13 mouse cellular contexts compared by ENCODE assay signal in genomic region chr10:79940749-79941148, GRCm38 (mm10). TPM values are rescaled to one million over a fixed set of nuclear protein-coding genes. Genes with fewer than 3 reads are reported as not detected.
DNase-seq lines count a peak whose midpoint lies in the region; ATAC-seq lines count a peak whose summit lies in the region.
"Had no signal": no experiment of that assay in that cellular context is flagged by ENCODE, and none has a peak within 500 bp of the region (broad histone marks: within the 10 kb centered on the region; RNA-seq: fewer than 3 reads in every experiment).

No protein-coding gene starts in this region.

- no peak overlapping the region for H3K4me3 ChIP-seq in heart, embryonic 11.5 days (ENCODE audit: low read depth, low read length)
- H3K4me3 ChIP-seq in liver, embryonic 15.5 days (replicated peaks): no peak overlapping the region
- H3K4me3 ChIP-seq in kidney, embryonic 14.5 days (ENCODE audit: low read length): no peak overlapping the region
- H3K4me3 ChIP-seq: hindbrain, embryonic 15.5 days had no signal

- ATAC-seq in heart, embryonic 11.5 days (replicated peaks; ENCODE audit: insufficient number of reproducible peaks, low FRiP score, low TSS enrichment): no peak
- no peak for ATAC-seq in liver, embryonic 15.5 days (ENCODE audit: insufficient read depth)
- ATAC-seq in kidney, embryonic 14.5 days (ENCODE audit: low FRiP score, low TSS enrichment): no peak

- no peaks in the 10 kb centered on the region for H3K27me3 ChIP-seq in heart, embryonic 11.5 days (ENCODE audit: control insufficient read depth, insufficient read depth, low read length)
- no peaks in the 10 kb centered on the region for H3K27me3 ChIP-seq in liver, embryonic 15.5 days
- H3K27me3 ChIP-seq in kidney, embryonic 14.5 days (ENCODE audit: control insufficient read depth, insufficient read depth, low read length): no peaks in the 10 kb centered on the region
- H3K27me3 ChIP-seq: hindbrain, embryonic 15.5 days had no signal

- WGBS in heart, embryonic 11.5 days (ENCODE audit: insufficient replicate concordance): 54% methylated on average over 7 of the region's 7 CpGs
- WGBS in liver, embryonic 15.5 days (ENCODE audit: insufficient replicate concordance): 15% methylated on average over 7 of the region's 7 CpGs
- WGBS in kidney, embryonic 14.5 days: 60% methylated on average over 7 of the region's 7 CpGs

- peak; percentile 70 for DNase-seq in lung, postnatal 25 days (ENCODE audit: low spot score)
- no peak for DNase-seq in lung, postnatal 10 days
- DNase-seq in spleen, postnatal 36 days (ENCODE audit: low spot score in 2 of 2): peak; percentile 93 to 94
- no peak for DNase-seq in cerebellum, adult 8-10 months
- no peak for DNase-seq in urinary bladder, postnatal 4 days (ENCODE audit: low spot score in 2 of 2)
- DNase-seq: cerebellum, adult 2 months; left cerebral cortex, postnatal 4 days; right cerebral cortex, postnatal 4 days had no signal

- H3K9ac ChIP-seq in heart, embryonic 11.5 days (ENCODE audit: low read depth, low read length): no peak overlapping the region
- H3K9ac ChIP-seq in liver, embryonic 15.5 days: no peak overlapping the region
- no peak overlapping the region for H3K9ac ChIP-seq in kidney, embryonic 14.5 days (ENCODE audit: low read depth, low read length)
- H3K9ac ChIP-seq: hindbrain, embryonic 15.5 days had no signal

- peak overlapping the region; percentile 11; the same call in 1 of the 2 replicates for H3K4me2 ChIP-seq in heart, embryonic 11.5 days
- peak overlapping the region; percentile 15 for H3K4me2 ChIP-seq in liver, embryonic 15.5 days
- no peak overlapping the region for H3K4me2 ChIP-seq in kidney, embryonic 14.5 days (replicated peaks; ENCODE audit: low read depth, low read length)
- H3K4me2 ChIP-seq: hindbrain, embryonic 15.5 days; midbrain, embryonic 11.5 days had no signal

- peaks cover 60% of the 10 kb centered on the region for H3K4me1 ChIP-seq in heart, embryonic 11.5 days (ENCODE audit: control insufficient read depth, insufficient read depth, low read length)
- H3K4me1 ChIP-seq in liver, embryonic 15.5 days (replicated peaks): peaks cover 98% of the 10 kb centered on the region
- peaks cover 57% of the 10 kb centered on the region for H3K4me1 ChIP-seq in kidney, embryonic 14.5 days (ENCODE audit: control insufficient read depth, insufficient read depth, low read length)

- H3K27ac ChIP-seq in heart, embryonic 11.5 days (ENCODE audit: low read depth, low read length): 0 out of 2 replicates have a peak overlapping the region, but pooled peaks have one; percentile 46
- 0 out of 2 replicates have a peak overlapping the region, but pooled peaks have one; percentile 8 for H3K27ac ChIP-seq in liver, embryonic 15.5 days (replicated peaks)
- no peak overlapping the region for H3K27ac ChIP-seq in kidney, embryonic 14.5 days (ENCODE audit: low read depth, low read length)
- H3K27ac ChIP-seq: hindbrain, embryonic 15.5 days had no signal

- peaks cover 14% of the 10 kb centered on the region for H3K36me3 ChIP-seq in heart, embryonic 11.5 days (ENCODE audit: control insufficient read depth, insufficient read depth, low read length)
- peaks cover 9% of the 10 kb centered on the region; the same call in 1 of the 2 replicates for H3K36me3 ChIP-seq in liver, embryonic 15.5 days (replicated peaks)
- H3K36me3 ChIP-seq in kidney, embryonic 14.5 days (ENCODE audit: control insufficient read depth, insufficient read depth, low read length): peaks cover 35% of the 10 kb centered on the region; the same call in 1 of the 2 replicates
- H3K36me3 ChIP-seq: hindbrain, embryonic 15.5 days had no signal

- no peaks in the 10 kb centered on the region for H3K9me3 ChIP-seq in heart, embryonic 11.5 days (replicated peaks; ENCODE audit: control insufficient read depth, low read length)
- H3K9me3 ChIP-seq in liver, embryonic 15.5 days (replicated peaks): no peaks in the 10 kb centered on the region
- no peaks in the 10 kb centered on the region for H3K9me3 ChIP-seq in kidney, embryonic 14.5 days (ENCODE audit: control insufficient read depth, low read length)
- H3K9me3 ChIP-seq: hindbrain, embryonic 15.5 days had no signal

RNA-seq across cellular contexts. Expression of gene Arid3a, which starts 13.9 kb away (rescaled TPM):
- 4.3 and 12.7 TPM in 2 replicates for polyA plus RNA-seq in heart, embryonic 11.5 days (2014; fragmentation: Nextera tagmentation; extraction: Ambion mirVana)
- 6.1 and 7.4 TPM in 2 replicates for polyA plus RNA-seq in liver, embryonic 15.5 days (2015; fragmentation: Nextera tagmentation; extraction: Ambion mirVana)
- 12.0 and 12.3 TPM in 2 replicates for polyA plus RNA-seq in kidney, embryonic 14.5 days (2014; fragmentation: Nextera tagmentation; extraction: Ambion mirVana)

RNA-seq across cellular contexts. Expression of gene Wdr18, which starts 19.2 kb away (rescaled TPM):
- 89.8 and 97.6 TPM in 2 replicates for polyA plus RNA-seq in heart, embryonic 11.5 days (2014; fragmentation: Nextera tagmentation; extraction: Ambion mirVana)
- polyA plus RNA-seq in liver, embryonic 15.5 days (2015; fragmentation: Nextera tagmentation; extraction: Ambion mirVana): 46.3 and 48.4 TPM in 2 replicates
- 132 and 147 TPM in 2 replicates for polyA plus RNA-seq in kidney, embryonic 14.5 days (2014; fragmentation: Nextera tagmentation; extraction: Ambion mirVana)

RNA-seq across cellular contexts. Expression of gene R3hdm4, which starts 19.7 kb away (rescaled TPM):
- polyA plus RNA-seq in heart, embryonic 11.5 days (2014; fragmentation: Nextera tagmentation; extraction: Ambion mirVana): 87.6 and 89.2 TPM in 2 replicates
- polyA plus RNA-seq in liver, embryonic 15.5 days (2015; fragmentation: Nextera tagmentation; extraction: Ambion mirVana): 52.4 and 55.6 TPM in 2 replicates
- polyA plus RNA-seq in kidney, embryonic 14.5 days (2014; fragmentation: Nextera tagmentation; extraction: Ambion mirVana): 102 and 137 TPM in 2 replicates

RNA-seq across cellular contexts. Expression of gene Kiss1r, which starts 24.0 kb away (rescaled TPM):
- 0.15 and 0.31 TPM in 2 replicates for polyA plus RNA-seq in heart, embryonic 11.5 days (2014; fragmentation: Nextera tagmentation; extraction: Ambion mirVana)
- polyA plus RNA-seq in liver, embryonic 15.5 days (2015; fragmentation: Nextera tagmentation; extraction: Ambion mirVana): 0.32 and 0.37 TPM in 2 replicates
- 0.47 and 0.61 TPM in 2 replicates for polyA plus RNA-seq in kidney, embryonic 14.5 days (2014; fragmentation: Nextera tagmentation; extraction: Ambion mirVana)

RNA-seq across cellular contexts. Expression of gene Grin3b, which starts 29.8 kb away (rescaled TPM):
- 0.19 and 0.20 TPM in 2 replicates for polyA plus RNA-seq in heart, embryonic 11.5 days (2014; fragmentation: Nextera tagmentation; extraction: Ambion mirVana)
- 0.10 TPM in 1 of 2 replicates, not detected in the other for polyA plus RNA-seq in liver, embryonic 15.5 days (2015; fragmentation: Nextera tagmentation; extraction: Ambion mirVana)
- 0.19 and 0.29 TPM in 2 replicates for polyA plus RNA-seq in kidney, embryonic 14.5 days (2014; fragmentation: Nextera tagmentation; extraction: Ambion mirVana)

Comparison
In these comparisons a context has a peak if more than half of its experiments do, and no peak if none do; other contexts are left out.
1. DNase-seq: peak in lung, postnatal 25 days (single experiment) and spleen, postnatal 36 days (2 of 2); none in lung, postnatal 10 days (single experiment), cerebellum, adult 8-10 months (single experiment) and urinary bladder, postnatal 4 days (0 of 2).